Mouse (Mus musculus) liver, adult 2 months (tissue): ENCODE results near the gene Sowaha. TPM values are rescaled to one million over a fixed set of nuclear protein-coding genes. Genes with fewer than 3 reads are reported as not detected.

Experiments
- DNase-seq: peaks from one replicate; pipeline ENCODE4 v3.0.0-alpha.2; 2011; ENCODE audit warnings: low read depth, low spot score; ENCODE audit errors: extremely low read depth
- H3K27ac ChIP-seq: fragments of 200-500 bp; replicated peaks from 2 replicates; pipeline ENCODE4 v1.5.1; 2012; ENCODE audit warnings: low read depth, mild to moderate bottlenecking, control low read depth, inconsistent platforms, low read length; ENCODE audit not compliant: insufficient read depth
- H3K27me3 ChIP-seq: fragments of 200-500 bp; 2 replicates; pipeline ENCODE4 v1.6.1; 2012; ENCODE audit warnings: mild to moderate bottlenecking, moderate library complexity, low read length, inconsistent platforms; ENCODE audit not compliant: control insufficient read depth, insufficient read depth
- H3K36me3 ChIP-seq: fragments of 200-500 bp; 2 replicates; pipeline ENCODE4 v1.6.1; 2012; ENCODE audit warnings: low read length, inconsistent platforms; ENCODE audit not compliant: control insufficient read depth, insufficient read depth
- H3K4me1 ChIP-seq: fragments of 200-500 bp; 2 replicates; pipeline ENCODE4 v1.6.1; 2011; ENCODE audit warnings: low read length; ENCODE audit not compliant: control insufficient read depth, insufficient read depth
- H3K4me3 ChIP-seq: fragments of 200-500 bp; 2 replicates; pipeline ENCODE4 v1.5.1; 2011; ENCODE audit warnings: low read depth, mild to moderate bottlenecking, control low read depth, low read length, moderate library complexity; ENCODE audit not compliant: insufficient read depth
- H3K79me2 ChIP-seq: fragments of 200-500 bp; 2 replicates; pipeline ENCODE4 v1.6.1; 2012; ENCODE audit warnings: inconsistent platforms, mild to moderate bottlenecking, low read length, moderate library complexity; ENCODE audit not compliant: control insufficient read depth, insufficient read depth
- H3K9ac ChIP-seq: fragments of 200-500 bp; 2 replicates; pipeline ENCODE4 v1.6.1; 2012; ENCODE audit warnings: low read depth, mild to moderate bottlenecking, control low read depth, inconsistent platforms, low read length
- CTCF ChIP-seq: fragments of 200-500 bp; IDR thresholded peaks from 2 replicates; pipeline ENCODE4 v1.5.1; 2011; ENCODE audit warnings: low read depth, low read length, control low read depth
- POLR2A ChIP-seq: fragments of 200-500 bp; IDR thresholded peaks from 2 replicates; pipeline ENCODE4 v1.6.1; 2011; ENCODE audit warnings: low read length, control low read depth; ENCODE audit not compliant: insufficient read depth; ENCODE audit errors: extremely low read depth
- WGBS: fragments of 180-500 bp; shearing (Covaris S2); methylation state at CpG from one replicate; pipeline ENCODE4 v1.1.7; 2018; 5-methylcytosine and 5-hydroxymethylcytosine counted together
- polyA plus RNA-seq: library from polyadenylated mRNA; depleted of rRNA; stranded (reverse); fragments of >200 nt; gene quantifications from 2 replicates; pipeline ENCODE4 v1.2.3, GENCODE M21; 2012
- total RNA-seq: library from RNA; depleted of rRNA; stranded (reverse); fragments of >200 nt; gene quantifications from 2 replicates; pipeline ENCODE4 v1.2.3, GENCODE M21; 2014

The Sowaha gene
- total and polyA plus RNA-seq, 2 experiments = not detected

DNA sequence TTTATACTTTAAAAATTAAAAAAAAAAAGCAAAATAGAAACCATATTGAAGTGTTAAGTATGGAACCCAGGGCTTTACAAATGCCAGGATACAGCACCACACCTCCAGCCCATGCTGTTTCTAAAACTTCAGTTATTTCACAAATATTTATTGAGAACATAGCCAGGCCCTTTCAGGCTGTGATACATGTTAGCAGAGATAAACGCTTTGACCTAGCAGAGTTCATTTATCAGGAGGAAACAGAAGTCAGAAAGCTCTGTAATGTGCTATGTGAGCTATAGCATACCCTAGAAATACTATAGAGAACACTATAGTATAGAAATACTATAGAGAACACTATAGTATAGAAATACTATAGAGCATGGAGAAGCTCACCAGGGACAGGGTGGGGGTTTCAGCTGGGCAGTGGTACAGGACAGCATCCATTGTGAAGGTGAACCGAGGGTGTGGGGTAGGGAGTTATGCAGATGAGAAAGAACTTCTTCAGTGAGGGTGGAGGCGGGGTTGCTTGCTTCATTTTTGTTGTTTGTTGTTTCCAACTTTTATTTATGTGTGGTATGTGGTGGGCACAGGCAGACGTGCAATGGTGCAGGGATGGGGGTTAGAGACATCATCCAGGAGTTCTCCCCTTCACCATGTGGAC lies 1.1 kb upstream of the Sowaha start:
- no peak for TF ChIP-seq POLR2A
- no peak for TF ChIP-seq CTCF
- no peak overlapping the region for H3K9ac ChIP-seq
- DNase-seq = no peak
- no peaks in the 10 kb centered on the region for H3K4me1 ChIP-seq
- no peak overlapping the region for H3K27ac ChIP-seq
- H3K79me2 ChIP-seq = no peaks in the 10 kb centered on the region
- H3K36me3 ChIP-seq = no peaks in the 10 kb centered on the region
- no peak overlapping the region for H3K4me3 ChIP-seq
- peaks cover 22% of the 10 kb centered on the region for H3K27me3 ChIP-seq
- 79% methylated on average over 4 of the region's 4 CpGs for WGBS

DNA sequence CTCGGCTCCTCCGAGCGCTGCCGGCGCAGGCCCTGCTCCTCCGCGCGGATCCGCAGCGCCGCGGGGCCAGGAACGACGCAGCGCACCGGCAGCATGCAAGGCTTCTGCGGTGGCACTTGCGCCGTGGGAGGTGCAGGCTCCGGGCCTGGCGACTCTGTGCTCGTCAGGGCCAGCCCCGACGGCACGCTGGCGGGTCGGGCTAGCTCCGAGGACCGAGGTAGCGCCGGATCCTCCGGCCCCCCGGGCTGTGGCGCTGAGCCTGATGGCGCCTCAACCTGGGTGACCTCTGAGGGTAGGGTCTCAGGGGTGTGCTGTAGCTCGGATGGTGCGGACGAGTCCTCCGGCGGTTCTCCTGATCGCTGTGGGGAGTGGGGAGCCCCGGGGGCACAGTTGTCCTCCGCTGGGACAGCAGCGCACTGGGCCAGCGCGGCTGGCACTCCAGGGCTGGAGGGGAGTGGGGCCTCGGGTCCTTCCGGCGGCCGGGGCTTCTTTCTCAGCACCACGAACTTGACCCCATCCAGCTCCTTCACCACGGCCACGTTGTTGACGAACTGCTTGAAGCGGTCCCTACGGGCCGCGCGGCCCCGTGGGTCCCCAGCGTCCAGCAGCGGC lies 797 bp downstream of the Sowaha start:
- Histone ChIP-seq H3K4me1 (no peaks in the 10 kb centered on the region), H3K9ac (no peak overlapping the region; the same call in 1 of the 2 replicates), H3K79me2 (no peaks in the 10 kb centered on the region), H3K27me3 (peaks cover 25% of the 10 kb centered on the region), H3K4me3 (peak overlapping the region; percentile 36; the same call in 1 of the 2 replicates), H3K27ac (no peak overlapping the region), H3K36me3 (no peaks in the 10 kb centered on the region)
- no peak for DNase-seq
- 2% methylated on average over 62 of the region's 62 CpGs for WGBS
- TF ChIP-seq POLR2A (no peak), CTCF (no peak)

DNA sequence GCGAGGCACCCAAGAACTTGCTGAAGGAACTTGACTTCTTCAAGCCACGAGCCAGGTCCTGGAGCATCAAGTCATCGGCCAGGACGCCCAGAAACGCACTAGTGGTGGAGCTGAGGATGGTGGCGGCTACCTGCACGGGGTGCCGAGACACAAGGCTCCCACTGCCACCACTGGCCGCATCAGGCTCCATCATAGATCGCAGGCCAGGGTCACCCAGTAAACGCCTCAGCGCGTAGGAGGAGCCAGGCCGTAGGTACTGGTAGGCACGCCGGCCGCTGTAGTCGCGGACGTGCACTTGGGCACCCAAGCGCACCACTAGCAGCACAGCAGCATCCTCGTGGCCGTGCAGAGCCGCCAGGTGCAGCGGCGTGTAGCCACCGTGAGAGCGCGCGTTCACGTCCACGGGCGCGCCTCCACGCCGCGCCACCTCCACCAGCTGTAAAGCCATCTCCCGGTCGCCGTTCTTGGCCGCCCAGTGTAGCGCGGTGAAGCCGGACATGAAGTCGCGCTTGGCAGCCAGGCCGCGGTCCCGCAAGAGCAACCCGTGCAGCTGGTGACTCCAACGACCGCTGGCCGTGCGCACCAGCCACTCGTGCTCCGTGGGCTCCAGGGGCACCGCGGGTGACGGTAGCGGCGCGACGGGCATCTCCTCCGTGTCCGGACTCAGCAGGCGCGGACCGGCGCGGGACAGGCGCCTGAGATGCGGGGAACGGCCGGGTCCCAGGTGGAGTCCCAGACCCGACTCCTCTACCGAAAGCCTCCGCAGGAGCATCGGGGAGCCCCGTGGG lies 1.5 kb downstream of the Sowaha start:
- TF ChIP-seq CTCF (no peak), POLR2A (no peak)
- Histone ChIP-seq H3K9ac (no peak overlapping the region), H3K27ac (no peak overlapping the region), H3K4me1 (no peaks in the 10 kb centered on the region), H3K79me2 (no peaks in the 10 kb centered on the region), H3K36me3 (no peaks in the 10 kb centered on the region), H3K4me3 (peak overlapping the region; percentile 33; the same call in 1 of the 2 replicates), H3K27me3 (peaks cover 25% of the 10 kb centered on the region)
- DNase-seq = no peak
- 10% methylated on average over 79 of the region's 79 CpGs for WGBS

GRCm38 (mm10) chr11:53477833-53478232 lies 2.2 kb downstream of the Sowaha start:
- DNase-seq = no peak
- no peak overlapping the region for H3K4me3 ChIP-seq
- peaks cover 25% of the 10 kb centered on the region for H3K27me3 ChIP-seq
- H3K4me1 ChIP-seq = no peaks in the 10 kb centered on the region
- H3K36me3 ChIP-seq = no peaks in the 10 kb centered on the region
- H3K27ac ChIP-seq = no peak overlapping the region
- TF ChIP-seq CTCF (no peak), POLR2A (no peak)
- WGBS = 70% methylated on average over 7 of the region's 7 CpGs
- no peaks in the 10 kb centered on the region for H3K79me2 ChIP-seq
- H3K9ac ChIP-seq = no peak overlapping the region

DNA sequence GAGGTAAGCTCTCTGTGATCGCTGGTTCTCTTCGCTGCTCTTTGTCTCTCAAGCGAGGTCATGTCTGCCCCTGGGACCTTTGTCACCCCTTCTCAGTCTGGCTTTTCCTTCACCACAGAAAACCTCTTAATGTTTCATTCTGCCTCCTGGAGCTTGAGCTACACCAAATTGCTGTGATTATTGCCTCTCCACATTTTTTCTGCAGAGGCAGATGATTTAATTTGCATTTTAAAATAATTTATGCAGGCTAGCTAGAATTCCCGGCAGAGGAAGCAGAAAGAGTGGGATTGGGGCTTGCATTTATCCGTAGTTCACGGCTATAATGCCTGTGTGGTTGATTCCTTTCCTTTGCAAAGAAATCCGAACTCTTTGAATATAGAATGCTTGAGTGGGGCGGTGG lies 4.5 kb downstream of the Sowaha start:
- Histone ChIP-seq H3K4me1 (no peaks in the 10 kb centered on the region), H3K27ac (no peak overlapping the region), H3K36me3 (no peaks in the 10 kb centered on the region), H3K27me3 (peaks cover 25% of the 10 kb centered on the region), H3K4me3 (no peak overlapping the region), H3K79me2 (no peaks in the 10 kb centered on the region), H3K9ac (no peak overlapping the region)
- TF ChIP-seq CTCF (no peak), POLR2A (no peak)
- no peak for DNase-seq
- 42% methylated on average over 8 of the region's 8 CpGs for WGBS

DNA sequence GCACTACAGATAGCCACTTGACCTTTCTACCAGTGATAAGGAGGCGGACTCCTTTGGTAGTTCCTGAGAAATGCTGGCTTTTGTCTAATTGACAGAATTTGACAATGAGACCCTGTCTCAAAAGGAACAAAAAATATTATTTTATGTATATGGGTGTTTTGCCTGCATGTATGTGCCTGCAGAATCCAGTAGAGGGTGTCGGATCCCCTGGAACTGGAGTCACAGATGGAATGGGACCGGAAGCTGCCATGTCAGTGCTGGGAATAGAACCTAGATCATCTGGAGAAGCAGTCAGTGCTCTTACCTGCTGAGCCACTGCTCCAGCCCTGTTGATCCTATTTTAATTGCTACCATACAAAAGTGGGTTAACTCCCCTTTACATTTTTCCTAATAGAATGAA lies 7.4 kb downstream of the Sowaha start:
- no peak for DNase-seq
- Histone ChIP-seq H3K27ac (no peak overlapping the region), H3K4me1 (no peaks in the 10 kb centered on the region), H3K79me2 (no peaks in the 10 kb centered on the region), H3K27me3 (peaks cover 2% of the 10 kb centered on the region; the same call in 1 of the 2 replicates), H3K36me3 (no peaks in the 10 kb centered on the region), H3K4me3 (no peak overlapping the region), H3K9ac (no peak overlapping the region)
- WGBS = 87% methylated on average over 3 of the region's 3 CpGs
- no peak for TF ChIP-seq CTCF
- no peak for TF ChIP-seq POLR2A
